Mouse (Mus musculus) hindbrain, embryonic 15.5 days (tissue): Measurements from ENCODE around the gene Spaca7. TPM values are rescaled to one million over a fixed set of nuclear protein-coding genes. Genes with fewer than 3 reads are reported as not detected.

ENCODE experiments used
- ATAC-seq: fragments of 200-750 bp; cut with Nextera tagmentation; 2 replicates; pipeline ENCODE4 v1.8.0; 2017; ENCODE audit warnings: low read depth, moderate number of reproducible peaks, moderate TSS enrichment; ENCODE audit not compliant: low FRiP score
- H3K27ac ChIP-seq: fragments of 300-500 bp; sonication (generic); replicated peaks from 2 replicates; pipeline ENCODE4 v1.5.1; 2015; ENCODE audit warnings: mild to moderate bottlenecking, inconsistent platforms
- H3K27me3 ChIP-seq: fragments of 300-500 bp; sonication (generic); 2 replicates; pipeline ENCODE4 v1.6.1; 2015; ENCODE audit warnings: control low read depth, inconsistent platforms
- H3K36me3 ChIP-seq: fragments of 300-500 bp; sonication (generic); 2 replicates; pipeline ENCODE4 v1.6.1; 2015; ENCODE audit warnings: control low read depth, inconsistent platforms
- H3K4me1 ChIP-seq: fragments of 300-500 bp; sonication (generic); replicated peaks from 2 replicates; pipeline ENCODE4 v1.6.1; 2015; ENCODE audit warnings: control low read depth, inconsistent platforms
- H3K4me2 ChIP-seq: fragments of 300-500 bp; sonication (generic); 2 replicates; pipeline ENCODE4 v1.6.1; 2015; ENCODE audit warnings: moderate library complexity, mild to moderate bottlenecking, inconsistent platforms
- H3K4me3 ChIP-seq: fragments of 300-500 bp; sonication (generic); 2 replicates; pipeline ENCODE4 v1.5.1; 2015; ENCODE audit warnings: mild to moderate bottlenecking, inconsistent platforms
- H3K9ac ChIP-seq: fragments of 300-500 bp; sonication (generic); 2 replicates; pipeline ENCODE4 v1.6.1; 2015; ENCODE audit warnings: inconsistent platforms
- H3K9me3 ChIP-seq: fragments of 300-500 bp; sonication (generic); 2 replicates; pipeline ENCODE4 v1.6.1; 2016; ENCODE audit warnings: control low read depth, inconsistent platforms
- WGBS: fragments of 180-500 bp; shearing (Covaris S2); methylation state at CpG from one replicate; pipeline ENCODE4 v1.1.7; 2015; 5-methylcytosine and 5-hydroxymethylcytosine counted together
- polyA plus RNA-seq: library from polyadenylated mRNA; unstranded; fragments of >200 nt; fragmentation: Nextera tagmentation; extraction: Ambion mirVana; gene quantifications from 2 replicates; pipeline ENCODE4 v1.2.1, GENCODE M21; 2015

Spaca7 gene
- not detected in 2 replicates for polyA plus RNA-seq

GRCm38 (mm10) chr8:12572814-12573534 lies at the start of gene Spaca7:
Spaca7 (plus strand) TSS chr8:12573029.
- no peak within 1 kb of the TSS for H3K9ac ChIP-seq
- no peak within 1 kb of the TSS for H3K4me3 ChIP-seq
- H3K27me3 ChIP-seq: peaks cover 10% of the 10 kb centered on the region; the same call in 1 of the 2 replicates
- no peaks in the 10 kb centered on the region for H3K4me1 ChIP-seq
- H3K9me3 ChIP-seq: no peaks in the 10 kb centered on the region
- H3K27ac ChIP-seq: no peak within 1 kb of the TSS
- no peak for ATAC-seq
- H3K36me3 ChIP-seq: no peaks in the 10 kb centered on the region
- WGBS: 77% methylated on average over 14 of the region's 14 CpGs
- H3K4me2 ChIP-seq: no peak within 1 kb of the TSS

GRCm38 (mm10) chr8:12524279-12524678 lies 48.5 kb upstream of the Spaca7 start:
- 0 out of 2 replicates have a peak, but pooled peaks cover 3% of the 10 kb centered on the region for H3K4me1 ChIP-seq
- H3K36me3 ChIP-seq: no peaks in the 10 kb centered on the region
- H3K4me3 ChIP-seq: no peak overlapping the region
- H3K9me3 ChIP-seq: 0 out of 2 replicates have a peak, but pooled peaks cover 3% of the 10 kb centered on the region
- WGBS: 43% methylated on average over 1 of the region's 1 CpGs
- H3K4me2 ChIP-seq: no peak overlapping the region
- H3K9ac ChIP-seq: no peak overlapping the region
- no peak for ATAC-seq
- H3K27ac ChIP-seq: no peak overlapping the region
- peaks cover 3% of the 10 kb centered on the region; the same call in 1 of the 2 replicates for H3K27me3 ChIP-seq

GRCm38 (mm10) chr8:12528659-12529058 lies 44.2 kb upstream of the Spaca7 start:
- 76% methylated on average over 2 of the region's 2 CpGs for WGBS
- Histone ChIP-seq H3K27me3 (0 out of 2 replicates have a peak, but pooled peaks cover 3% of the 10 kb centered on the region), H3K4me2 (no peak overlapping the region), H3K9me3 (no peaks in the 10 kb centered on the region), H3K9ac (no peak overlapping the region), H3K36me3 (no peaks in the 10 kb centered on the region), H3K27ac (no peak overlapping the region), H3K4me1 (no peaks in the 10 kb centered on the region), H3K4me3 (no peak overlapping the region)
- ATAC-seq: no peak

GRCm38 (mm10) chr8:12535617-12536016 lies 37.2 kb upstream of the Spaca7 start:
- WGBS: 56% methylated on average over 9 of the region's 9 CpGs
- H3K4me3 ChIP-seq: no peak overlapping the region
- no peaks in the 10 kb centered on the region for H3K36me3 ChIP-seq
- no peak overlapping the region for H3K9ac ChIP-seq
- peaks cover 4% of the 10 kb centered on the region; the same call in 1 of the 2 replicates for H3K4me1 ChIP-seq
- ATAC-seq: no peak
- H3K9me3 ChIP-seq: no peaks in the 10 kb centered on the region
- no peaks in the 10 kb centered on the region for H3K27me3 ChIP-seq
- H3K4me2 ChIP-seq: no peak overlapping the region
- H3K27ac ChIP-seq: no peak overlapping the region

GRCm38 (mm10) chr8:12536306-12536705 lies 36.5 kb upstream of the Spaca7 start:
- WGBS: 84% methylated on average over 7 of the region's 7 CpGs
- Histone ChIP-seq H3K4me3 (no peak overlapping the region), H3K4me1 (peaks cover 4% of the 10 kb centered on the region; the same call in 1 of the 2 replicates), H3K27ac (no peak overlapping the region), H3K36me3 (no peaks in the 10 kb centered on the region), H3K27me3 (no peaks in the 10 kb centered on the region), H3K9me3 (no peaks in the 10 kb centered on the region), H3K9ac (no peak overlapping the region), H3K4me2 (no peak overlapping the region)
- ATAC-seq: no peak

GRCm38 (mm10) chr8:12545236-12545635 lies 27.6 kb upstream of the Spaca7 start:
- H3K4me2 ChIP-seq: no peak overlapping the region
- H3K9me3 ChIP-seq: no peaks in the 10 kb centered on the region
- H3K27me3 ChIP-seq: peaks cover 12% of the 10 kb centered on the region
- H3K4me3 ChIP-seq: no peak overlapping the region
- no peaks in the 10 kb centered on the region for H3K36me3 ChIP-seq
- no peak overlapping the region for H3K27ac ChIP-seq
- 45% methylated on average over 4 of the region's 4 CpGs for WGBS
- peaks cover 8% of the 10 kb centered on the region; the same call in 1 of the 2 replicates for H3K4me1 ChIP-seq
- ATAC-seq: no peak
- no peak overlapping the region for H3K9ac ChIP-seq

GRCm38 (mm10) chr8:12545671-12546070 lies 27.2 kb upstream of the Spaca7 start:
- H3K9ac ChIP-seq: no peak overlapping the region
- H3K4me2 ChIP-seq: no peak overlapping the region
- ATAC-seq: no peak
- H3K9me3 ChIP-seq: no peaks in the 10 kb centered on the region
- H3K36me3 ChIP-seq: no peaks in the 10 kb centered on the region
- no peak overlapping the region for H3K4me3 ChIP-seq
- H3K4me1 ChIP-seq: peaks cover 8% of the 10 kb centered on the region; the same call in 1 of the 2 replicates
- peaks cover 12% of the 10 kb centered on the region for H3K27me3 ChIP-seq
- 67% methylated on average over 4 of the region's 4 CpGs for WGBS
- no peak overlapping the region for H3K27ac ChIP-seq

GRCm38 (mm10) chr8:12547466-12548220 lies 25.2 kb upstream of the Spaca7 start:
- no peak for ATAC-seq
- H3K27ac ChIP-seq: no peak overlapping the region
- WGBS: 54% methylated on average over 7 of the region's 7 CpGs
- H3K4me3 ChIP-seq: no peak overlapping the region
- H3K9ac ChIP-seq: no peak overlapping the region
- H3K27me3 ChIP-seq: peaks cover 10% of the 10 kb centered on the region
- peaks cover 8% of the 10 kb centered on the region; the same call in 1 of the 2 replicates for H3K4me1 ChIP-seq
- no peak overlapping the region for H3K4me2 ChIP-seq
- 0 out of 2 replicates have a peak, but pooled peaks cover 6% of the 10 kb centered on the region for H3K9me3 ChIP-seq
- no peaks in the 10 kb centered on the region for H3K36me3 ChIP-seq

- H3K9ac ChIP-seq: no peak overlapping the region
- H3K27ac ChIP-seq: no peak overlapping the region
- H3K27me3 ChIP-seq: peaks cover 8% of the 10 kb centered on the region
- ATAC-seq: peak; percentile 48; the same call in 1 of the 2 replicates
- H3K4me1 ChIP-seq: peaks cover 8% of the 10 kb centered on the region; the same call in 1 of the 2 replicates
- no peak overlapping the region for H3K4me3 ChIP-seq
- H3K9me3 ChIP-seq: 0 out of 2 replicates have a peak, but pooled peaks cover 6% of the 10 kb centered on the region
- H3K36me3 ChIP-seq: no peaks in the 10 kb centered on the region
- 5% methylated on average over 15 of the region's 15 CpGs for WGBS
- no peak overlapping the region for H3K4me2 ChIP-seq
These were observed 24.6 kb upstream of the Spaca7 start for GRCm38 (mm10) chr8:12548255-12548654.

GRCm38 (mm10) chr8:12548680-12549079 lies 24.1 kb upstream of the Spaca7 start:
- no peak for ATAC-seq
- Histone ChIP-seq H3K36me3 (no peaks in the 10 kb centered on the region), H3K9ac (no peak overlapping the region), H3K27ac (no peak overlapping the region), H3K4me3 (no peak overlapping the region), H3K4me2 (no peak overlapping the region), H3K27me3 (peaks cover 12% of the 10 kb centered on the region), H3K4me1 (peaks cover 8% of the 10 kb centered on the region; the same call in 1 of the 2 replicates), H3K9me3 (0 out of 2 replicates have a peak, but pooled peaks cover 6% of the 10 kb centered on the region)
- WGBS: 42% methylated on average over 5 of the region's 5 CpGs

- WGBS: 28% methylated on average over 15 of the region's 15 CpGs
- ATAC-seq: no peak
These were observed 17.2 kb upstream of the Spaca7 start for GRCm38 (mm10) chr8:12555515-12556145.

More at GRCm38 (mm10) chr8:12555515-12556145, 17.2 kb upstream of the Spaca7 start:
- Histone ChIP-seq H3K4me2 (no peak overlapping the region), H3K27me3 (peaks cover 42% of the 10 kb centered on the region), H3K9ac (no peak overlapping the region), H3K36me3 (no peaks in the 10 kb centered on the region), H3K4me1 (no peaks in the 10 kb centered on the region), H3K4me3 (no peak overlapping the region), H3K9me3 (0 out of 2 replicates have a peak, but pooled peaks cover 6% of the 10 kb centered on the region), H3K27ac (no peak overlapping the region)
